Mouse (Mus musculus) erythroblast, embryonic 14.5 days (primary cell): Measurements from ENCODE around the gene Ccdc33.

Source experiments
- GATA1 ChIP-seq: IDR thresholded peaks from 2 replicates; pipeline ENCODE4 v1.6.1; 2012; ENCODE audit warnings: low read length, inconsistent platforms, mixed read lengths
- TAL1 ChIP-seq: IDR thresholded peaks from 3 replicates; pipeline ENCODE4 v1.6.1; 2012; ENCODE audit warnings: low read length, inconsistent platforms, mixed read lengths

DNA sequence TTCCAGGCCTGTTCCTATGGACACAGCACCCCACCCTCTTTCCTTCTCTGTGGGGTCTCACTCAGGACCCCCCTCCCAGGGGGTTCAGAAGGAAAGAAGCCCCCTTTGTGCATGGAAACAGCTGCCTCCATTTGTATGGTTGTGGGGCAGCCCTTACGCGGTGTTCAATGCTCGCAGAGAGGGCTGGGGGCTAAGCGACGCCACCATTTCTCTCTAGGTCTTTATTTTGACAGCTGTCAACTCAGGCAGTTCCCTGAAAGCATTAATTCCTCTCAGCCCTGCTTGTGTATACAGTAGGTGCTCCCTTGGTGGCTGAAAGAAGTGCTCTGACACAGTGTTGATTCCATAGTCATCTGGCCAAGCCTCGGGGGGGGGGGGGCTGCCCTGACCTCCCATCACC lies 15.0 kb downstream of the Ccdc33 start:
- TF ChIP-seq TAL1 (no peak), GATA1 (no peak)
